Mouse (Mus musculus) stomach, embryonic 15.5 days (tissue): ENCODE measurements at regions not wholly inside any gene's neighbourhood (a gene's known extent, or its start where the extent isn't known, plus 50 kb on each side); places are given as distances from the start of the nearest gene placed in this dataset.

Experiments used
- ATAC-seq: fragments of 200-750 bp; cut with Nextera tagmentation; 2 replicates; pipeline ENCODE4 v1.8.0; 2017; ENCODE audit warnings: low read depth, moderate number of reproducible peaks, moderate TSS enrichment; ENCODE audit not compliant: insufficient read depth, low FRiP score
- H3K27ac ChIP-seq: fragments of 300-500 bp; sonication (generic); 2 replicates; pipeline ENCODE4 v1.5.1; 2015; ENCODE audit warnings: mild to moderate bottlenecking, inconsistent platforms
- H3K27me3 ChIP-seq: fragments of 300-500 bp; sonication (generic); replicated peaks from 2 replicates; pipeline ENCODE4 v1.6.1; 2015; ENCODE audit warnings: inconsistent platforms
- H3K36me3 ChIP-seq: fragments of 300-500 bp; sonication (generic); 2 replicates; pipeline ENCODE4 v1.6.1; 2015; ENCODE audit warnings: inconsistent platforms
- H3K4me1 ChIP-seq: fragments of 300-500 bp; sonication (generic); 2 replicates; pipeline ENCODE4 v1.6.1; 2015; ENCODE audit warnings: inconsistent platforms
- H3K4me2 ChIP-seq: fragments of 300-500 bp; sonication (generic); 2 replicates; pipeline ENCODE4 v1.6.1; 2015; ENCODE audit warnings: mild to moderate bottlenecking, inconsistent platforms
- H3K4me3 ChIP-seq: fragments of 300-500 bp; sonication (generic); replicated peaks from 2 replicates; pipeline ENCODE4 v1.5.1; 2015; ENCODE audit warnings: inconsistent platforms
- H3K9ac ChIP-seq: fragments of 300-500 bp; sonication (generic); 2 replicates; pipeline ENCODE4 v1.6.1; 2015; ENCODE audit warnings: inconsistent platforms
- H3K9me3 ChIP-seq: fragments of 300-500 bp; sonication (generic); 2 replicates; pipeline ENCODE4 v1.6.1; 2016; ENCODE audit warnings: inconsistent platforms
- WGBS: fragments of 180-500 bp; shearing (Covaris S2); methylation state at CpG from one replicate; pipeline ENCODE4 v1.1.7; 2015; 5-methylcytosine and 5-hydroxymethylcytosine counted together

- ATAC-seq: no peak
- Histone ChIP-seq H3K27ac (no peak overlapping the region), H3K4me1 (peaks cover 7% of the 10 kb centered on the region; the same call in 1 of the 2 replicates), H3K27me3 (no peaks in the 10 kb centered on the region), H3K4me3 (no peak overlapping the region), H3K4me2 (no peak overlapping the region), H3K9ac (no peak overlapping the region), H3K9me3 (no peaks in the 10 kb centered on the region), H3K36me3 (no peaks in the 10 kb centered on the region)
- WGBS: 89% methylated on average over 7 of the region's 7 CpGs
Observed at GRCm38 (mm10) chr7:113104265-113104664, 103.0 kb upstream of the Arntl start.

- H3K9ac ChIP-seq: no peak overlapping the region
- no peak overlapping the region for H3K4me3 ChIP-seq
- no peak overlapping the region for H3K4me2 ChIP-seq
- H3K27me3 ChIP-seq: no peaks in the 10 kb centered on the region
- peaks cover 7% of the 10 kb centered on the region; the same call in 1 of the 2 replicates for H3K4me1 ChIP-seq
- H3K27ac ChIP-seq: no peak overlapping the region
- no peak for ATAC-seq
- no peaks in the 10 kb centered on the region for H3K36me3 ChIP-seq
- no peaks in the 10 kb centered on the region for H3K9me3 ChIP-seq
- WGBS: 57% methylated on average over 1 of the region's 1 CpGs
Observed at GRCm38 (mm10) chr7:113105359-113105758, 101.9 kb upstream of the Arntl start.

- no peak overlapping the region for H3K4me2 ChIP-seq
- no peaks in the 10 kb centered on the region for H3K27me3 ChIP-seq
- no peaks in the 10 kb centered on the region for H3K9me3 ChIP-seq
- peaks cover 3% of the 10 kb centered on the region; the same call in 1 of the 2 replicates for H3K4me1 ChIP-seq
- no peak overlapping the region for H3K27ac ChIP-seq
- no peak overlapping the region for H3K4me3 ChIP-seq
- WGBS: 73% methylated on average over 7 of the region's 7 CpGs
- H3K36me3 ChIP-seq: no peaks in the 10 kb centered on the region
- no peak for ATAC-seq
- no peak overlapping the region for H3K9ac ChIP-seq
Observed at GRCm38 (mm10) chr7:113106731-113107130, 100.5 kb upstream of the Arntl start.

- H3K27ac ChIP-seq: no peak overlapping the region
- no peaks in the 10 kb centered on the region for H3K9me3 ChIP-seq
- H3K4me2 ChIP-seq: no peak overlapping the region
- no peak overlapping the region for H3K4me3 ChIP-seq
- no peaks in the 10 kb centered on the region for H3K27me3 ChIP-seq
- H3K4me1 ChIP-seq: peaks cover 3% of the 10 kb centered on the region; the same call in 1 of the 2 replicates
- WGBS: 77% methylated on average over 5 of the region's 5 CpGs
- ATAC-seq: no peak
- no peak overlapping the region for H3K9ac ChIP-seq
- no peaks in the 10 kb centered on the region for H3K36me3 ChIP-seq
Observed at GRCm38 (mm10) chr7:113107965-113108364, 99.3 kb upstream of the Arntl start.

GRCm38 (mm10) chr7:113108442-113109000 lies 98.7 kb upstream of the Arntl start:
- no peaks in the 10 kb centered on the region for H3K27me3 ChIP-seq
- ATAC-seq: no peak
- H3K9ac ChIP-seq: no peak overlapping the region
- WGBS: 54% methylated on average over 7 of the region's 7 CpGs
- H3K4me2 ChIP-seq: no peak overlapping the region
- H3K4me1 ChIP-seq: peaks cover 3% of the 10 kb centered on the region; the same call in 1 of the 2 replicates
- no peaks in the 10 kb centered on the region for H3K36me3 ChIP-seq
- H3K9me3 ChIP-seq: no peaks in the 10 kb centered on the region
- H3K4me3 ChIP-seq: no peak overlapping the region
- no peak overlapping the region for H3K27ac ChIP-seq

GRCm38 (mm10) chr7:113109481-113109880 lies 97.8 kb upstream of the Arntl start:
- Histone ChIP-seq H3K4me1 (peaks cover 3% of the 10 kb centered on the region; the same call in 1 of the 2 replicates), H3K9ac (no peak overlapping the region), H3K36me3 (no peaks in the 10 kb centered on the region), H3K4me2 (no peak overlapping the region), H3K4me3 (no peak overlapping the region), H3K27me3 (no peaks in the 10 kb centered on the region), H3K27ac (no peak overlapping the region), H3K9me3 (no peaks in the 10 kb centered on the region)
- no peak for ATAC-seq

GRCm38 (mm10) chr7:113110867-113111508 lies 96.3 kb upstream of the Arntl start:
- Histone ChIP-seq H3K9me3 (no peaks in the 10 kb centered on the region), H3K27ac (no peak overlapping the region), H3K27me3 (no peaks in the 10 kb centered on the region), H3K9ac (no peak overlapping the region), H3K36me3 (no peaks in the 10 kb centered on the region), H3K4me1 (peaks cover 3% of the 10 kb centered on the region; the same call in 1 of the 2 replicates), H3K4me2 (no peak overlapping the region), H3K4me3 (no peak overlapping the region)
- no peak for ATAC-seq
- 60% methylated on average over 7 of the region's 7 CpGs for WGBS

- Histone ChIP-seq H3K4me3 (no peak overlapping the region), H3K4me2 (no peak overlapping the region), H3K9ac (no peak overlapping the region), H3K36me3 (no peaks in the 10 kb centered on the region), H3K27me3 (no peaks in the 10 kb centered on the region), H3K9me3 (no peaks in the 10 kb centered on the region), H3K27ac (no peak overlapping the region), H3K4me1 (peaks cover 2% of the 10 kb centered on the region; the same call in 1 of the 2 replicates)
- 42% methylated on average over 10 of the region's 10 CpGs for WGBS
- peak; percentile 35; the same call in 1 of the 2 replicates for ATAC-seq
Observed at GRCm38 (mm10) chr7:113113266-113113893, 93.9 kb upstream of the Arntl start.

- H3K4me3 ChIP-seq: no peak overlapping the region
- no peak for ATAC-seq
Observed at GRCm38 (mm10) chr7:113117599-113117998, 89.7 kb upstream of the Arntl start.

GRCm38 (mm10) chr7:113121911-113122319 lies 85.3 kb upstream of the Arntl start:
- peak; percentile 89 for ATAC-seq
- Histone ChIP-seq H3K9ac (no peak overlapping the region), H3K9me3 (no peaks in the 10 kb centered on the region), H3K4me2 (no peak overlapping the region), H3K36me3 (no peaks in the 10 kb centered on the region), H3K4me3 (no peak overlapping the region), H3K27me3 (no peaks in the 10 kb centered on the region), H3K4me1 (no peaks in the 10 kb centered on the region), H3K27ac (peak overlapping the region; percentile 68)
- WGBS: 13% methylated on average over 6 of the region's 6 CpGs

More at GRCm38 (mm10) chr7:113117599-113117998, 89.7 kb upstream of the Arntl start:
- 76% methylated on average over 4 of the region's 4 CpGs for WGBS
- Histone ChIP-seq H3K4me1 (no peaks in the 10 kb centered on the region), H3K27ac (no peak overlapping the region), H3K4me2 (no peak overlapping the region), H3K27me3 (no peaks in the 10 kb centered on the region), H3K9ac (no peak overlapping the region), H3K36me3 (no peaks in the 10 kb centered on the region), H3K9me3 (no peaks in the 10 kb centered on the region)

GRCm38 (mm10) chr7:113126010-113126409 lies 81.3 kb upstream of the Arntl start:
- Histone ChIP-seq H3K9ac (no peak overlapping the region), H3K36me3 (no peaks in the 10 kb centered on the region), H3K4me3 (no peak overlapping the region), H3K27me3 (no peaks in the 10 kb centered on the region), H3K27ac (no peak overlapping the region), H3K4me2 (no peak overlapping the region), H3K4me1 (no peaks in the 10 kb centered on the region), H3K9me3 (no peaks in the 10 kb centered on the region)
- ATAC-seq: no peak
- 83% methylated on average over 1 of the region's 1 CpGs for WGBS

- Histone ChIP-seq H3K9me3 (no peaks in the 10 kb centered on the region), H3K27me3 (no peaks in the 10 kb centered on the region), H3K36me3 (no peaks in the 10 kb centered on the region), H3K4me1 (no peaks in the 10 kb centered on the region), H3K27ac (no peak overlapping the region), H3K9ac (no peak overlapping the region), H3K4me3 (no peak overlapping the region), H3K4me2 (no peak overlapping the region)
- WGBS: 71% methylated on average over 6 of the region's 6 CpGs
- ATAC-seq: no peak
Observed at GRCm38 (mm10) chr7:113130552-113130951, 76.7 kb upstream of the Arntl start.
